Mouse (Mus musculus) G1E (cell line): Measurements from ENCODE around the gene Gramd1b. TPM values are rescaled to one million over a fixed set of nuclear protein-coding genes. Genes with fewer than 3 reads are reported as not detected.

Experiments used
- ATAC-seq: 2 replicates; pipeline ENCODE4 v1.8.0; 2016; ENCODE audit warnings: mild to moderate bottlenecking; ENCODE audit not compliant: insufficient number of reproducible peaks, poor library complexity, low FRiP score, severe bottlenecking; ENCODE audit errors: extremely low read depth
- DNase-seq: peaks from one replicate; pipeline ENCODE4 v3.0.0; 2012; ENCODE audit warnings: low spot score
- H3K27me3 ChIP-seq: 2 replicates; pipeline ENCODE4 v1.6.1; 2012; ENCODE audit warnings: mild to moderate bottlenecking, low read length, inconsistent platforms; ENCODE audit not compliant: insufficient read depth
- H3K36me3 ChIP-seq: replicated peaks from 2 replicates; pipeline ENCODE3; 2012; ENCODE audit warnings: mild to moderate bottlenecking, inconsistent platforms
- H3K4me1 ChIP-seq: 2 replicates; pipeline ENCODE4 v1.6.1; 2012; ENCODE audit warnings: low read depth, low read length, inconsistent platforms, mixed read lengths; ENCODE audit not compliant: insufficient read depth
- H3K4me3 ChIP-seq: 2 replicates; pipeline ENCODE4 v1.5.1; 2012; ENCODE audit warnings: low read depth, mild to moderate bottlenecking, inconsistent platforms, low read length, moderate library complexity, mixed read lengths
- H3K9me3 ChIP-seq: replicated peaks from 2 replicates; pipeline ENCODE4 v1.6.1; 2012; ENCODE audit warnings: inconsistent platforms
- CTCF ChIP-seq: IDR thresholded peaks from 2 replicates; pipeline ENCODE4 v1.5.1; 2012; ENCODE audit warnings: low read depth, low read length, inconsistent platforms, mixed read lengths
- GATA1 ChIP-seq: IDR thresholded peaks from 2 replicates; pipeline ENCODE4 v1.6.1; 2012; ENCODE audit warnings: borderline replicate concordance, low read length, inconsistent platforms, mixed read lengths
- GATA2 ChIP-seq: IDR thresholded peaks from 2 replicates; pipeline ENCODE4 v1.6.1; 2012; ENCODE audit warnings: low read depth, low read length, inconsistent platforms, borderline replicate concordance
- POLR2AphosphoS5 ChIP-seq: IDR thresholded peaks from 2 replicates; pipeline ENCODE4 v1.6.1; 2012; ENCODE audit warnings: low read depth, low read length, inconsistent platforms; ENCODE audit not compliant: insufficient replicate concordance
- TAL1 ChIP-seq: conservative IDR thresholded peaks from 2 replicates; pipeline ENCODE4 v1.6.1; 2012; ENCODE audit warnings: low read depth, low read length, inconsistent platforms, mixed read lengths
- polyA plus RNA-seq: library from polyadenylated mRNA; stranded (reverse); fragments of >175 nt; gene quantifications from 2 replicates; pipeline ENCODE4 v1.2.3, GENCODE M21; 2012
- total RNA-seq, 2 experiments: library from RNA; stranded (forward) in 1 of 2; stranded (reverse) in 1 of 2; fragments of 200-1000 nt in 1 of 2; fragments of >200 nt in 1 of 2; fragmentation: Nextera tagmentation in 1 of 2; gene quantifications; 2 replicates each; pipeline ENCODE4 v1.2.3; 2014 to 2017

Gene Gramd1b
- total and polyA plus RNA-seq, 3 experiments, result 1.3 to 2.1 TPM; not detected in 1

DNA sequence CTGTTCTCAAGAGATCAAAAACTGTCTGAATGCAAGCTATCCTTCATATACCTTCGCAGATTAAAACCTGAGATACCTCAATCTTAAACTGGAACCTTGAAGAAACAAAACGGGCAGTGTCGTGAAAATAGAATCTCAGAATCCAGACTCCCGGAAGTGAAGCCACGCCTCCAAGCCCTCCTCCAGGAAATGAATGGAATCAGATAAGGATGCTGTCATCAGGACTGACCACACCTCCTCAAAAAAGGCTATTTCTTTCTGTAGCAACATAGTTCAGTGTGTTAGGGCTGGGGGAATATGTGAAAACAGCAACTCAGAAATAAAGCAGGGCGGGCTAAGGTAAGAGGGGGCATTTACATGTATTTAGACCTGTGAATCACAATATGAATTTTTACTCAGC is 142.0 kb downstream of the Gramd1b start:
- TF ChIP-seq GATA2, result no peak
- ATAC-seq, result no peak
- H3K4me3 ChIP-seq, result no peak overlapping the region
- H3K4me1 ChIP-seq, result no peaks in the 10 kb centered on the region
- H3K9me3 ChIP-seq, result peaks cover 29% of the 10 kb centered on the region
- no peak for DNase-seq
- no peaks in the 10 kb centered on the region for H3K27me3 ChIP-seq
- no peaks in the 10 kb centered on the region for H3K36me3 ChIP-seq

DNA sequence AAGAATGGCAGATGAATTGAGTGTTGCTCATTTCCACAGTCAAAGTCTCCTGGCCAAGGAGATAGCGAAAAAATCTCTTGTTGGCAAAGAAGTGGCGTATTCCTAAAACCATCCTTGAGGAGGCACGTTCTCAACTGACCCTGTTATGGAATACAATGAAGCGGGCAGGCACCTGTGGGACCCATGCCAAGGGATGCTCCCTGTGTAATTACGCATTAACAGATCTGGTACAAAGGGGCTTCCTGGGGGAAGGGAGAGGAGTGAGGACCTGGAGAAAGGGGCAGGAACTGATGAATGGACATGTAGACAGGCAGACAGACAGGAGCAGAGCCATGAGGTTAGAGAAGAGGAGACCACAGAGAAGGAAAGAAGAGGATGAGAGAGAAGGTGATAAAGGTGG is 146.4 kb downstream of the Gramd1b start:
- no peak overlapping the region for H3K4me3 ChIP-seq
- H3K36me3 ChIP-seq, result no peaks in the 10 kb centered on the region
- DNase-seq (no peak), ATAC-seq (no peak)
- TF ChIP-seq TAL1, result no peak
- TF ChIP-seq POLR2AphosphoS5, result no peak
- no peak for TF ChIP-seq CTCF
- no peak for TF ChIP-seq GATA1
- TF ChIP-seq GATA2, result no peak
- H3K27me3 ChIP-seq, result no peaks in the 10 kb centered on the region
- H3K4me1 ChIP-seq, result no peaks in the 10 kb centered on the region
- H3K9me3 ChIP-seq, result peaks cover 10% of the 10 kb centered on the region

DNA sequence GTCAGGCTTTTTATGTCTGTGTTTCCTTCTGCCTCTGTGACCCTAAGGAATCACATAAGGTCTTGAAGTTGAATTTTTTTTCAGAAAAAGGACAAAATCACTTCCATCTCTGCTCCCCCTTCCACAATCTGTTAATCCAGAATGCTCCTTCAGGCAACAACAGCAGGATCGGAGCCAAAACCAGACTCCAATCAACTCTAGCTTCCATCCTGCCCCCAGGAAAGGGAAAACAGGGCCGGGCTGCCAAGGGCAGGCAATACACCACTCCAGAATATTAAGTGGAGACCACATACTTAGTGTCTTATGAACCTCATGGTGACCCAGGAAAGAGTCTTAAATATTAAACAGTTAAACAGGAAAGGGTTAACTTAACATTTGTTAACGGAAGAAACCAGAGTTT is 148.7 kb downstream of the Gramd1b start:
- peaks cover 4% of the 10 kb centered on the region for H3K9me3 ChIP-seq
- DNase-seq, result no peak
- ATAC-seq, result no peak
- TF ChIP-seq POLR2AphosphoS5, result no peak
- no peak for TF ChIP-seq TAL1
- no peak for TF ChIP-seq GATA1
- TF ChIP-seq GATA2, result no peak
- TF ChIP-seq CTCF, result no peak
- no peak overlapping the region for H3K4me3 ChIP-seq
- no peaks in the 10 kb centered on the region for H3K36me3 ChIP-seq
- no peaks in the 10 kb centered on the region for H3K4me1 ChIP-seq
- H3K27me3 ChIP-seq, result no peaks in the 10 kb centered on the region

DNA sequence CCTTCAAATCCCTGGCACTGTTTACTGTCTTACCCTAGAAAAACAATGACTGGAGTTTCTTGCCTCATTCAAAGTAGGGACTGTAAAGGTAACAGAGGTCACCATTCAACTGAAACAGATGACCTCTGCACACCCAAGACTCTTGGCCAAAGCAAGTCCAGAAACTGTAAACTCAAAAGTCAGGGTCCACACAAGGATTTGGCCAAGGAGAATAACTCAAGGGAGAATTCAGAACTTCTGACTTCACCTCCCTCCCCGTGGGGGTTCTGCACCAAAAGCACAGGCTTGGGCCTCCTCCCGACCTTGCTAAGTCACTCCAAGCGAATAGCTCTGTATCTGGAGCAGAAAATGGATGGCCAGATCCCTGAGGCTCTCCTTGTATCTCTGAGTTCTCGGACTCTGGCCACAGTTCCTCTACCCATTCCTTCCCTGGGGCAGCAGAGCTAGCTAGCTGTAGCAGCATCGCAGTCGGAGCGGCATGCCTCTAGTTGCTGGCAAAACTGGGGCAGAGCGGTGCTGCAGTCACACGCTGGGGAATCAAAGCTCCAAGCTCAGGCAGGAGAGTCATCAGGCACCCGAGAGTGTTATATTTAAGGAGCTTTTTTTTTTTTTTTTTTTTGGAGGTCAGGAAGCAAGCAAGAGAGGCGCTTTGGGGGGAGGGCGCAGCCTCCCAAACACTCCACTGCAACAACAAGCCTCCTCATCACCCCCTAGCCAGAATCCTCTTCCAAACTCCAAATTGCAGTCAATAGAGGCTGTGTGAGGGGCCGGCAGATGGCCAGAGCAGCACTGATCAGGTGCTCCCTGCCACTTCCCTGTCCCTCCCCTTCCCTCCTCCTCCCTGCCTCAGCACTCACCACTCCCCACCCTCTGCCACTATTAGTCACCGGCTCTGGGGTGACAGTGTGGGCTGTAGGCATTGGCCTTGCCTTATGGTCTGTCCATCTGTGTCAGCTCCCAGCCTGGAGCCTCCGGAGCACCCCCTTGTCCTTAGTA is 149.5 kb downstream of the Gramd1b start:
- no peak overlapping the region for H3K4me3 ChIP-seq
- H3K27me3 ChIP-seq, result no peaks in the 10 kb centered on the region
- H3K4me1 ChIP-seq, result no peaks in the 10 kb centered on the region
- H3K9me3 ChIP-seq, result peaks cover 7% of the 10 kb centered on the region
- DNase-seq (no peak), ATAC-seq (no peak)
- TF ChIP-seq CTCF, result no peak
- TF ChIP-seq GATA2, result no peak
- no peak for TF ChIP-seq POLR2AphosphoS5
- no peak for TF ChIP-seq TAL1
- no peak for TF ChIP-seq GATA1
- H3K36me3 ChIP-seq, result no peaks in the 10 kb centered on the region

DNA sequence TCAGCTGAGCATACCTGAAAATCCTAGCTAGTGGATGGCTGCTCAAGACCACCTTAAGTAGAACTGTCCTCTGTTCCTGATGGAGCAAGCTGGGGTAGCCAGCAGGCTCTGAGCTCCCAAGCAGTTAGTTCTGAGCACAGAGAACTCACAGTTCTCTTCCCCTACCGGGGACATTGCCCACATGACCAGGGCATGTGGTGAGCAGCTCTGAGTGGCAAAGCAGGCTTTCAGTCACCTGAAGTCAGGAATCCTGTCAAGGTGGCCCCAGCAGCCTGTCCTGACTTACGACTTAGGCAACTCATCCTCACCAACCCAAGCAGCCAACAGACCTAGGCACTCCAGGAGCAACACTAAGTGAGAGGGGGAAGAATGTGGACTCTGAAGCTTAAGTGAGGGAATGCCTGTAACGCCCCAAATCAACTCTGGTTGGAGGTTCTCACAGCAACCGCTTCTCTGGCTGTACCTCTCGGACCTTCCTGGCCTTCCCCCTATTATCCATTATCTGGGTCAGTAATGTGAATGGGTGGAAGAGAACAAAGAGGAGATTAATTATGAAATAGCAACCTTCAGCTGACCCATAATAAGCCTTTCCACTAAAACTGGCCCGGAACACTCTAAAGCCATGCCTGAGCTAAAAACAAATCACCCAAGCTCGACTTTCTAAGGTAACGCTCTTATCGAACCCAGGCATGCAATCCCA is 154.3 kb downstream of the Gramd1b start:
- H3K36me3 ChIP-seq, result no peaks in the 10 kb centered on the region
- no peaks in the 10 kb centered on the region for H3K4me1 ChIP-seq
- no peak for DNase-seq
- ATAC-seq, result no peak
- no peaks in the 10 kb centered on the region; the same call in 1 of the 2 replicates for H3K27me3 ChIP-seq
- TF ChIP-seq TAL1, result no peak
- H3K9me3 ChIP-seq, result peaks cover 17% of the 10 kb centered on the region
- no peak overlapping the region for H3K4me3 ChIP-seq

DNA sequence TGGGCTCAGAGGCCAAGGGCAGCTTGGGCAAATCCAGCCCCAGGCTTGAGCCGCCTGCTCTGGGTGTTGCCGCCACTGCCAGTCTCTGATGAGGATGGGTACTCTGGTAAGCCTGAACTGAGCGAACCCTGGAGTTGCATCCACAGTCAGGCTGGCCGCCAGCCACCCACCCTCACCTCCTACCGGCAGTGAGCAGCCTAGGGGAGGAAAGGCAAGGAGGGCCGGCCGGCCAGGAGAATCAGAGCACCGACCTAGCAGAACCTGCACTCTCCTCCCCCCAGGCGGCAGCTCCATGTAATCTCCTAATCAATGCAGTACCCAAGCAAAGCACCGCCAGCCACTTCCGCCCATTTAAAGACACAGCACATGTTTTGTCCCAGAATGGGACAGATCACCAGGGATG is 155.0 kb downstream of the Gramd1b start:
- Histone ChIP-seq H3K36me3 (no peaks in the 10 kb centered on the region), H3K9me3 (peaks cover 17% of the 10 kb centered on the region), H3K4me1 (no peaks in the 10 kb centered on the region), H3K27me3 (no peaks in the 10 kb centered on the region; the same call in 1 of the 2 replicates), H3K4me3 (no peak overlapping the region)
- DNase-seq, result no peak
- ATAC-seq, result no peak
- TF ChIP-seq GATA2 (no peak), TAL1 (no peak), CTCF (no peak), GATA1 (no peak), POLR2AphosphoS5 (no peak)
